Mouse (Mus musculus) cortical plate, adult 2 months (tissue): Measurements from ENCODE around the gene Ildr2.

Source experiments
- CTCF ChIP-seq: fragments of 200-500 bp; IDR thresholded peaks from 2 replicates; pipeline ENCODE4 v1.5.1; 2011; ENCODE audit warnings: mild to moderate bottlenecking, control low read depth, low read length; ENCODE audit not compliant: insufficient read depth; ENCODE audit errors: extremely low read depth
- POLR2A ChIP-seq: fragments of 200-500 bp; IDR thresholded peaks from 2 replicates; pipeline ENCODE4 v1.6.1; 2011; ENCODE audit warnings: mild to moderate bottlenecking, low read length, control low read depth; ENCODE audit not compliant: insufficient read depth; ENCODE audit errors: extremely low read depth

- TF ChIP-seq CTCF (no peak), POLR2A (no peak)
These were observed 46.6 kb downstream of the Ildr2 start for GRCm38 (mm10) chr1:166300526-166300925.
